Mouse (Mus musculus): ENCODE measurements around the gene Ush1c.
"Not testable (repeated sequence)": the region's sequence is repeated elsewhere in the genome, so short reads cannot be mapped to it uniquely, and the experiment has no call there.

Gene Ush1c

GRCm38 (mm10) chr7:46204775-46205174 is 33.5 kb downstream of the Ush1c start:
- DNase-seq (ENCODE audit: low spot score in 2 of 2) = no peak

GRCm38 (mm10) chr7:46204046-46204471 is 34.2 kb downstream of the Ush1c start:
- DNase-seq (ENCODE audit: low spot score in 2 of 2) = peak; percentile 65 to 67

- no peak for DNase-seq (ENCODE audit: low spot score in 2 of 2)
These were observed 36.7 kb downstream of the Ush1c start for GRCm38 (mm10) chr7:46201649-46202048.

- DNase-seq (ENCODE audit: low spot score in 2 of 2) = no peak
These were observed 38.3 kb downstream of the Ush1c start for GRCm38 (mm10) chr7:46200021-46200420.

- DNase-seq (ENCODE audit: low spot score in 2 of 2) = no peak
These were observed 42.9 kb downstream of the Ush1c start for GRCm38 (mm10) chr7:46195356-46195755.

DNA sequence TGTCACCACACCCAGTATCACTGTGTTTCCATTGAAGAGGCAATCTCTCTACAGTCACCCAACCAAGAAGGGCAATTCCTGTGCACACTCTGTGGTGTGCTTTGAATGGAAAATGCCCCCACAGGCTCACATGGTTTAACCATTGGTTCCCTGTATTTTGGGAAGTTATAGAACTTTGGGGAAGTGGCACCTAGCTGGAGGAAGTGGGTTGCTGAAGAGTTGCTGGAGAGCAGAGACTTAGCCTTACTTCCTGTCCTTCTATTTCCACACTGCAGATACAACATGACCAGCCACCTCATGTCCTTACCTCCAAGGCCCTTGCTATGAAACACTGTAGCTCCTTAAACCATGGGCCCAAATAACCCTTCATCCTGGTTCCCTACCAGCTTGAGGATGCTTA is 54.1 kb downstream of the Ush1c start:
- DNase-seq (ENCODE audit: low spot score in 2 of 2) = no peak

GRCm38 (mm10) chr7:46181590-46181989 is 56.7 kb downstream of the Ush1c start:
- peak; percentile 65 to 68 for DNase-seq (ENCODE audit: low spot score in 2 of 2)

- DNase-seq (ENCODE audit: low spot score in 2 of 2) = peak; percentile 50 to 54
These were observed 58.6 kb downstream of the Ush1c start, which contains the start of gene Abcc8 for GRCm38 (mm10) chr7:46179431-46180275. TSS of gene Abcc8 (minus strand) at chr7:46180033.

DNA sequence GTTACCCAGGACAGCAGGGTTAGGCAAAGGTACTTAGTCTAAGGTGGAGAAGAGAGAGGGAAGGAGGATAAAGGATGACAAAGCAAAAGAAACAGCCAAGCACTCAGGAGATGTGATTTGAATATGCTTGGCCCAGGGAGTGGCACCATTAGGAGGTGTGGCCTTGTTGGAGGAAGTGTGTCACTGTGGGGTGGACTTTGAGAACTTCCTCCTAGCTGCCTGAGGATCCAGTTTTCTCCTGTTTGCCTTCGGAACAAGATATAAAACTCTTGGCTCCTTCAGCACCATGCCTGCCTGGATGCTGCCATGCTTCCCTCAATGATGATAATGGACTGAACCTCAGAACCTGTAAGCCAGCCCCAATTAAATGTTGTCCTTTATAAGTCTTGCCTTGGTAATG is 69.3 kb downstream of the Ush1c start:
- not testable (repeated sequence) for DNase-seq (ENCODE audit: low spot score in 2 of 2)

DNA sequence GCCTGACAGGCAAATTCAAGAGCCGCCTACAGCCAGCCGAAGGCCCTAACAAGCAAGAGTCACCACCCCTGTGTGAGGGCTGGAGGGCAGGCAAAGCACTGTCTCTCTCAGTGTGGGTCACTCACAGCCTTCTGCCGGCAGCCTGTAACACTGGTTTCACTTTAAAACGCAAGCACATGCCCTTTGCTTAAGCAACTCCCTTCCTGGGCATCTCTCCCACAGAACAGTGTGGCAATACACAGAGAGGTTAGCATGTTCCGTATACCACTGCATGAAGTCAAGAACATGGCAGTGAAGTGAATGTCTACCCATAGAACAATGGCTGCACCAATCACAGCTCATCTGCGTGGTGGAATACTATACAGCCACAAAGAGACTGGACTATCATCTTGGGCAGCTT is 69.9 kb downstream of the Ush1c start:
- no peak for DNase-seq (ENCODE audit: low spot score in 2 of 2)

GRCm38 (mm10) chr7:46167901-46168300 is 70.4 kb downstream of the Ush1c start:
- no peak for DNase-seq (ENCODE audit: low spot score in 2 of 2)

DNA sequence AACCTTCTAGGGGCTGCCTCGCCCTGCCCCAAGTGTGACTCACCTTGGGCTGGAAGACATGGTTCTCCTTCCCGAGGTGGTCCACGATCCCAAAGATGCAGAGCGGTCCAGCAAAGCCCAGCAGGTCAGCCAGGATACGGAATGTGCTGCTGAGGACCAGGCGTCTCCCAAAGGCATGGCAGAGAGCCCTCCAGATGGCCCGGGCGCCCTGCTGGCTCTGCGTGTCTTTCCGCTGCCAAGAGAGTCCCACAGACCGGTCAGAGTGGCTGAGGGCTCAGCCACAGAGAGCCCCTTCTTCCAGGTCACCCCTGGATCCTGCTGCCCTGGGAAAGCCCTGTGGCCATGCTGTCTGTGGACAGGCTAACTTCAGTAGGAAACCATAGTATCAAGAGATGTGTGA is 72.4 kb downstream of the Ush1c start:
- no peak for DNase-seq (ENCODE audit: low spot score in 2 of 2)

DNA sequence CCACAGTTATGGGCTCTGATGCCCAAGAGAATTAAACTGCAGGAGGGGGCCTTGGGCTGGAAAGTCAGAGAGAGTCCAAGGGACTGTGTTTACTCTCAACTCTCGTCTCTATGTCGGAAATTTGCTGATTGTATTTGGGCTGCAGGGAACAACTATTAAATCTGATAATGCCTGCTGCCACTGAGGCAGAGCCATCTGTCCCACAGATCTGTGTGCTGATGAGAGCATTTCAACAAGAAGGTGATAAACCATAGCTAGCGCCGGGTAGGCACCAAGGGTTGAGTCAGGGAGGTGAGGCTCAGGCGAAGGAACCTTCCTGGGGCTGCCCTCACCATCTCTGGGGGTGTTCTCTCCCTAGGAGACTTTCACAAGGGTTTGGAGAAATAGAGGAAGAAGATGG is 75.6 kb downstream of the Ush1c start:
- no peak for DNase-seq (ENCODE audit: low spot score in 2 of 2)

DNA sequence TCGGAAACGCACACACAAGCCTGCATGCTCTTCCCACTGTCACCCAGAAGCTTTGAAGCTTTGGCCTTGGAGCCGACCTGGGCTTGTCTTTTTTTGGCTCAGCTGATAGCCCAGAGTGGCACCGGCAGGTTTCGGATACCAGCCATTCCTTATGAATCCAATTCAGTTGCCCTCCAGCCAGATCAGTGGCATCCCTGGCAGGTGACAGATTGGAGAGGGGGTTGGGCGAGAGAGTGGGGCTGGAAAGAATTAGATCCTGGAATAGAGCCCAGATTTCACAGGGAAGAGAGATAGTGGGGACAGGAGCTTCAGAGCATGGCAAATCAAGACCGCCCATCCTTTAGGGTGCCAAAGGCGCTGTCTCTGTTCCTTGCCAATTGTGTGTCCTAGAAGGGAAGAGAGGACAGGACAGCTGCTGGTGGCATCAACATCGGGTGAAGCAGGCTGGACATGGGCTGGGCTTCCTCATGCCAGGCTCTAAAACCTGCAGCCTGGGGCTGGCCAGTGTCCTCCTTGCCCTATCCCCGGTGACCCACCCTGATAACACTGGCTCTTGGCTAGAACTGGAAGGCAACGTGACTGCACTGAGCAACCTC is 76.1 kb downstream of the Ush1c start:
- no peak for DNase-seq (ENCODE audit: low spot score in 2 of 2)

DNA sequence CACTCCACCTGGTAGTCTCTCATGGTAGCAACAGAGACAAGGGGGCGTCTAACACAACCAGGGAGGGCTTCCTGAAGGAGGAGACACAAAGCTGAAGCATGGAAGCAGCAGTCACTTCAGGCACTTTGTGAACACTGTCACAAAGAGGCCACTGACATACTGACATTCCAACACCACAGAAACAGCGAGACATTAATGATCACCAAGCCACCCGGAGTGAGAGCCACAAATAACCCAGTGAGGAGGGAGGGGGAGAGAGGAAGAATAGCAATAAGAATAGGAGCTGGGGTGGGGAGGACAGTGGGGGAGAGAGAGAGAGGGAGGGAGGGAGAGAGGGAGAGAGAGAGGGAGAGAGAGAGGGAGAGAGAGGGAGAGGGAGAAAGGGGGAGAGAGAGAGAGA is 76.7 kb downstream of the Ush1c start:
- no peak for DNase-seq (ENCODE audit: low spot score in 2 of 2)

DNA sequence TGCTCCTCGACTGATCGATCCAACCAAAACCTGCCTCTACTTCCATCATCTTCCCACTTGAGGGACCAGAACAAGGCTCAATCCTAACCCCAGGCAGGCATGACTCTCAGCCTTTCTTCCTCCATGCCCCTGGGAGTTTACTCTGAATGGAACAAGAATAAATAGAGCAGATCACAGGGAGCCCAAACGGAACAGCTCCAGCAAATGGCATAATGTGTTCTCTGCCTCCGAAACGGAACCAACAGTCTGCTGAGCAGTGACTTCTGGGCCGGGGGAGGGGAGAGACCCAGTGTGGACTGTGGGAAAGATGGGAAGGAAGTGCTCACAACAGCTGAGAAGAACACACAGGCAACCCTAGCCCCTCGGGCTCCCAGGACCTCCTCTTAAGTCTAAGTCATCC is 80.6 kb downstream of the Ush1c start:
- DNase-seq (ENCODE audit: low spot score in 2 of 2) = no peak

DNA sequence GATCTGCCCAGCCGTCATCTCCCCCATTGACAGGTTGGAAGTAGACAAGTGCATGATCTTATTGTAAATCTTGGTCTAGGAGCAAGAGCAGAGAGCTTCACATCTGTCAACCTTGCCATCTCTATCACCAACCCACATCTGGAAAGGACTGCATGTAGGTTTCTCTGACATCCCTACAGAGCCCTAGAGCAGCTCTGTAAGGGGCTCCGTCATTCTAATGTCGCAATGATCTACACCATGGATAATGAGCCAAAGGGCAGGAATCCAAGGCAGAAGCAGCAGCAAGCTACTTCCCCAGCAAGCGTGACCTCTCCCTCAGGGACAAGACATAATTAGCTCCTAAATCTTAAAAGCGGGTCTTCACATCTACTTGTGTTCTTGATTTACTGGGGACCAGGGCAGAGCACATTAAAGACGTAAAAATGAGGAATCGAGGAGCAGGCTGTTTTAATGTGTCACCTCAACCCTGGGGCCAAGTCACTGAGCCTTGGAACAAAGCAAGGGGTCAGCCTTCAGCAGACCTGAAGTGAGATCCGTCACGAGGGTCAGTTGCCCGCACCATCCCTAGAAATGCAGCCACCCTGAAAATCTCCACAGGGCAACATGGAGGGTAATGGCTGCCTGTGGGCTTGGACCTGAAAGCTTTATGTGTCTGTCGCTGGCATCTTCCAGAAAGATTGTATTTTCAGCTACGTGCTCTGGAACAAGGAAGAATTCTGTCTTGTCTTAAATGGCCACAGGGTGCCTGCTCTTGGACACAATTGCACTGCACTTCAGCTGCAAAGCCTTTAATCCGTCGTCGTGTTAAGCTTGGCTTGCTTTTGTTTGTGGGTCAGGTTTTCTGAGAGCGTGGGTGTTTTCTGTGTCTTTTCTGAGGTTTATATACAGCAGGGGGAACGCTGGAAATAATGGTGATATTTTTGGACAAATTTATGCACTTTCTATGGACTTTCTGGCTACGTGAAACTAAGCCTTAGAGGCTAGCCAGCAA is 83.5 kb downstream of the Ush1c start:
- DNase-seq (ENCODE audit: low spot score in 2 of 2) = no peak

GRCm38 (mm10) chr7:46152819-46153351 is 85.4 kb downstream of the Ush1c start:
- DNase-seq (ENCODE audit: low spot score in 2 of 2) = no peak

DNA sequence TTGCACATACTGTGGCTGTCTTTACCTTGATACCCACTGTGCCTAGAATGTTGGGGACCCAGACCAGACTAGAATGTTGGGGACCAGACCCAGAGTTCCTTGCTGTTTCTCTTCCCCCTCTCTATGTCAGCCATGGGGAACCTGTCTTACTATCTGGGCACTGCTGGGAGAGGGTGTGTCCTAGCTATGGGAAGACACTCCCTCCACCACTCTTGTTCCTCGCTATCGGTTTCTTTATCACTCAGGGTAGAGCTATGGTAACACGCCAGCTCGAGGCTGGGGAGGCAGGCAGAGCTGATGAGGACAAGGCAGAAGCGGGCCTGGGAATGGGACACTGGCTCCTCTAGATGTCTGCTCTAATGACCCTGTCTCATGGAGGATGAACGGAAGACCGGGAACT is 90.9 kb downstream of the Ush1c start:
- no peak for DNase-seq (ENCODE audit: low spot score in 2 of 2)

- no peak for DNase-seq (ENCODE audit: low spot score in 2 of 2)
These were observed 91.5 kb downstream of the Ush1c start for GRCm38 (mm10) chr7:46146675-46147308.
